Mouse (Mus musculus) kidney, postnatal 36 days (tissue): ENCODE data around the gene Dgcr2.
A peak's percentile ranks its signal among the peaks of the same experiment; 100 is the strongest.

Experiments
- DNase-seq, 2 experiments: peaks; one replicate each; pipeline ENCODE4 v3.0.0; 2021 to 2022; ENCODE audit warnings: mixed read lengths in 2 of 2

The Dgcr2 gene

DNA sequence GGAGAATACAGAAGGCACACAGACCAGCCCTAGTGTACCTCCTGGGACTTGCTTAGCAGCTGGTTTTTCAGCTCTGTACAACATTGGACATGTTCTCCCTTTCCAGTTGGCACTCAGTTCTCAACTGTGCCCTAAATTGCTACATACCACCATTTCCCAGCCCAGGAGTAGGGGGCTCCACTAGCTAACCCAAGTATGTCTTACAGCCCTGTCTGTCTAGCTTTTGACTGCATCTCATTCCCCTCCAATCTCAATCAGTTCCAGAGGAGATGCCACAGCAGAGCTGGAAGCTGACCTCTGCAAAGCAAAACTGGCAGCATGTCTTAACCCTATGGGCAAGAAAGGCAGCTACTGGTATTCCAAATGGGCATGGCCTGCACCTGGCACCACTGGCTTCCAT lies 2.3 kb downstream of the Dgcr2 start:
- DNase-seq: no peak

DNA sequence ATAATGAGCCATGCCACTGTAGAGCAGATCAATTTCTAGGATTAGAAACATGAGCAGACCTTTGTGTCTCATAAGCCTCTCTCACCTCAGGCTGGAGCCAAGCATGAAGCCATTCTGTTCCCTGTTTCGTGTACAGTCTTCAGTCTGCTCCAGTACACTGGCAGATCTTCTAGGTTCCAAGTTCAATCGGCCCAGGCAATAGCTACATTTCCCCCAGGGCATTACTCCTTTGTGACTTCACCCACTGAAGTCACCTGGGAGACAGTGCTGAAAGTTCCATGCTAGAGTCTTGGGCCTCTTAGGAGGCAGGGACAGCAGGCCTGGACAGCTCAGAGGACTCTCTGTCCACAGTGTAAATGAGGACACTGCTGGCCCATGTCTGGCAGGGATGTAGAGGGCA lies 4.4 kb downstream of the Dgcr2 start, which contains the start of gene Tssk1:
Gene Tssk1, plus strand, starts transcription at position 301 of the 400 bp plus-strand sequence.
- no peak for DNase-seq

DNA sequence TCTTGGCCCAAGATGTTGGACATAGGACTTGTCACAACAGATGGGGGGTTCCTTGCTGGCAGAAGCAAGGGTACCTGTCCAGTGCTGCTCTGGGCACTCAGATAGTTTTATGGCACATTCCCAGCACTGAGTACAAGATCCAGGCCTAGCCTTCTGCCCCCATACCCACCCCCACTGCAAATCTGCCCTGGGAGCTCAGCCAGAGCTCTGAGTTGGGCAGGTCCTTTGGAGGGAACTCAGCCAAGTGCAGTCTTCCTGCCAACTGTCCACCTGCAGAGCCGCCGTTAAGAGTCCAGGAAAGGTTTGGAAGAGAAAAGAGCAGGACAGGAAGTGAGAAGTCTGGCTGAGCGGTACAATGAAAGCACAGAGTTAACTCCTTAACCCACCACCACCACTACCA lies 5.8 kb downstream of the Dgcr2 start:
- DNase-seq: peak; percentile 91 to 92

DNA sequence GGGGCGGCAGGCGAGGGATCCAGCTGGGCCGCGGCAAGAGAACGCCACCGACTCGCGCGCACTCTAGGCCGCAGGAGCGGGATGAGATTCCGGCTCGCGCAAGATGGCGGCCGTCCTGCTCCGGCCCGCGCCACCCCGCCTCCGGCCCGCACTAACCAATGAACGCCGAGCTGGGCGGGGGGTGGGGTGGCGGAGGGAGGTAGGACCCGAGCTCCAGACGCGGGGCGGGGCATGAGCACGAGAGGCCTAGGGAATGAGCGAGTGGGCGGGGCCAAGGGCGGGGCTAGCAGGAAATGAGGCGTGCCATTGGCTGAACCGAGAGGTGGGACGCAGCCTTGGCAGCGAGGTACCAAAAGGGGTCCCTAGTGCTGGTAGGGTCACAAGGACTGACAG lies 6.8 kb downstream of the Dgcr2 start, which contains the start of gene Gm20518:
Gene Gm20518, minus strand, starts transcription at position 105 of the 393 bp plus-strand sequence.
- DNase-seq: peak; percentile 99 to 100

DNA sequence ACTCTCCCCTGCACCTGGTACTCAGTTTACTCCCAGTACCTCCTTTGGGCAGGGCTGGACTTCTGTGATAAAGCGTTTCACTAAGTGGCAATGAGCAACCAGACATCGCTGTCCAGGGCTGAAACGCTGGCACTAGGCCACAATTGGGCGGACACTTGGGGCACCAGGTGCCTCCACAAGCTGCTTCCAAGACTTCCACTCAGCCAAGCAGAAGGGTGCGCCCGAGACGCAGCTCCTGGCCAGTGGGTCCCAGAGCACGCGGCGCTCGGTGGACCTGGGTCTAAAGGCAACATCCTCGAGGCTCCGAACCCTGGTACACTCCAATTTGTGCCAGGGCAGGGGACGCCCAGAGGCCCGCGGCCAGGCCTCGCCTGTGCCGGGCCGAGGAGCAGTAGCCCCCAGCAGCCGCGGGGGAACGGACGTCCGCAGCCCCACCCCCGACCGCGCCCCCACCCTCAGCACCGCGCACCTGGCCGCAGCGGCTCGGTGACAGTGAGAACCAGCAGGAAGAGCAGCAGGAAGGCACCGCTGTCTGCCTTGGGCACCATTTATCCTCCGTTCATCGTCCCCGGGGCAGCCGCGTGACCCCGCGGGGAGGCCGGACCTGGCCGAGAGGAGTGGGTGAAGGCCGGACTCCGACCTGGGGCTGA lies 7.3 kb downstream of the Dgcr2 start:
- DNase-seq: peak; percentile 94 to 95

DNA sequence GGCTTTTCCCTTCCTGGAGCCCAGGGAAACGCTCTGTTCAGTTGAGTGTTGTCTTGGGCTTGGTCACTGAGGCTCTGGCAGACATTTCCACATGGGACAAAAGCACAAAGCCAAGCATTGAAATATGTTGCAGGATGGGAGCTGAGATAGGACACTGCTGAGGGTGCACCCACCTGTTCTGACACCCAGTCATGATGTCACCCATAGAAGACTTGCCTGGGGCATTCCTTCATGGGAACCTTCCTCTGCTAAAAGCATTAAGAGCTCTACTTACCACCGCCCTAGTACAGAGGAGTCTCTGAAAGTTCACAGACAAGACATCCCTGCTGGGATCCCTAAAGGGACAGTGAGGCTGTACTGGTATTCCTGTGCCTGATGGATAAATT lies 8.0 kb downstream of the Dgcr2 start:
- DNase-seq: no peak

DNA sequence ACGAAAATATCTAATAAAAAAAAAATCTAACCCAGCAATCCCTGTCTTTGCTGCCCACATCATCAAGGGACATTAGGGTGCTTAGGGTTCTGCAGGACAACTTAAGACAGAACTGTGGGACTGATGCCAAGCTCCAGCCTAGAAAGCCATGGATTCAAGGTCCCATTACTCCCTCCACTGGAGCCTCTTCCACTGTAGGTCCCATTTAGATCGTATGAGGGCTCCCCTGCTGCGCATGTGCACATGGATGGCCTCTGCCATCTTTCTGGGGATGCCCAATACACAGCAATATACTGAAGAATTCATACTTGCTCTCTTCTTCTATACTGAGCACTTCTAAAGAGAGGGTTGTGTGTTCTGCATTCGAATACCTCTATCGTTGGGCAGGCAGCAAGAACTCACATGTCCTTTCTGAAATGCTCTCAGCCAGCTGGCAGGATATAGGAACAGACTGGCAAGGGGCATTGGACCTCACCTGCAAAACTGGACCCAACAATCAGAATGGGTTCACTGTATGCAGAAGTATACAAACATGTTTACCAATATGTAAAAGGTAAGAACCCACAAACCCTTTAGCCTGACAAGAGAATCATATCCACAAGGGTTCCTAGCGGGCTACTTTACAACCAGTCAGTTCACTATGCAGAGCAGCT lies 8.5 kb downstream of the Dgcr2 start:
- DNase-seq: no peak

DNA sequence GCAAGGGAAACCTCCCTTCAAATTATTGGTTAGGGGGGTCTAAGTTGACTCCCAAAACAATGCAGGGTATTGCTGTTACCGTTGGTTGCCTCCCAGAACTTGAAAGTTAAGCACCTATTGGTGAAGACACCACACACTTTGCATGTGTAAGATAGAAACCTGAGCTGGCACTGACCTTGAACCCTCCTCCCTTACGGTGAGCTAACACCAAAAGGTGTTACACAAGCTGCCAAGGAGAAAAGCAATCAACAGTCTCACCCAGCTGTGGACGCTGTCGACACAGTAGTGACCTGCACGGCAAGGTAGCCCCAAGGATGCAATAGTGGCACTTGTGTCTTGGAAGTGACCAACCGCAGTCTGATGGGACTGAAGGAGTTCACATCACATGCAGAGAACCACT lies 14.2 kb downstream of the Dgcr2 start:
- peak in 1 of 2 experiments; percentile 12 for DNase-seq

DNA sequence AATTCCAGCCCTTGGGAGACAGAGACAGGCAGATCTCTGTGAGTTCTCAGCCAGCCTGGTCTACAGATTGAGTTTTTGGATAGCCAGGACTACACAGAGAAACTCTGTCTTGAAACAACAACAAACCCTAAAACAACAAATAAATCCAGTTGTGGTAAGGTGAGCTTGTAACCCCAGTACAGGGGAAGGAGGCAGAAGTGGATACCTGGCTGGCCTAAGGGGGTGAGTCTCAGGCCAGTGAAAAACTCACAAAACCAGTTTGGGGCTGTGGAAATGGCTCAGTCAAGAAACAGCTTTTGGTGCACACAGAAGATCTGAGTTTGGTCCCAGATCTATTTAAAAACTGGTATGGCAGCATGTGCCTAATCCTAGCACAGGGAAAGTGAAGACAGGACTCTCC lies 16.2 kb downstream of the Dgcr2 start:
- peak in 1 of 2 experiments; percentile 13 for DNase-seq

DNA sequence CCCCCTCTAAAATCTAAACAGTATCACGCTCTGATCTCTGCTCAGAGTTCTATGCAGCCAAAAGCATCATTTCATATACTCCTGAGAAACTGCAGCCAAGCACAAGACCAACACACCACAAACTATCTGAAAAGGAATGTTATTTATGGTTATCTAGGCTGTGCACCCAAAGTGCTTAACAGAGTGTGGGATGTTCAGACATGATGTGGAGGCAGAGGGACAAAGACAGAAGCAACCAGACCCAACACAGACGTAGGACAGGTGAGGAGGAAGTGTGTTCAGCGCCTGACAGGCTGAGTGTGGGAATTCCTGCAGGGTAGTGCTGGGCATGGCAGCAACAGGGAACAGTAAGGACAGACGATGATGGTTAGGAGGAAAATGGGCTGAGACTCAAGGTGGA lies 18.8 kb downstream of the Dgcr2 start:
- DNase-seq: no peak

DNA sequence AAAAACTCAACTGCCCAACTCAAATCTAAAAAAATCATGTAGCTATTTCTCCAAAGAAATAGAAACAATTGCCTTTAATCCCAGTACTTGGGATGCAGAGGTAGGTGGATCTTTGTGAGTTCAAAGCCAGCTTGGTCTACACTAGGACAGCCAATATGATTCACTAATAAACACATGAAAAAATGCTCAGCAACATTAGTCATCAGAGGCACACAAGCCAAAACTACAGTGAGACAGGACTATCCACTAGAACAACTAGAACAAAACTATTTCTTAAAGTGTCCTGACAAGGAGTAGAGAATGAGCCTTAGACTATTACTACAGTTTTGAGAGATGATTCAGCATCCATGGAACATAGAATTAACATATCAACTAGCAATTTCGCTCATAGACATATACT lies 22.3 kb downstream of the Dgcr2 start:
- no peak for DNase-seq

DNA sequence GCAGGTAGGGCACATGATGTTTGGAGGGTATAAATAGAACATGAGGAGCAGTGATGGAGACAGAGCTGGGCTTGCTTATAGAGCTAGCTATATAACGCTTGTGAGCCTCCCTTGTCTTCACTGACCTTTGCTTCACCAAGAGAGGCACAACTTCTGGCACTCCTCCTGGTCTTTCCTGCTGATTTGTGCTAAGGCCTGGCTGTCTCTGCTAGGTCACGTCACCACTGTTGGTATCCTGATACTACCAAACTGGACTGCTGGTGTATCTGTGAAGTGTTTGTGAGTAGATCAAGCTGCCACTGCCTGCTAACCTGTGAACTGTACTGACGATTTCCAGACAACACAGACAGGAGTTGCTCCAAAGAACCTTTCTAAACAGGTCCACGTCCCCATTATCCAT lies 23.2 kb downstream of the Dgcr2 start:
- peak; percentile 17 to 30 for DNase-seq

DNA sequence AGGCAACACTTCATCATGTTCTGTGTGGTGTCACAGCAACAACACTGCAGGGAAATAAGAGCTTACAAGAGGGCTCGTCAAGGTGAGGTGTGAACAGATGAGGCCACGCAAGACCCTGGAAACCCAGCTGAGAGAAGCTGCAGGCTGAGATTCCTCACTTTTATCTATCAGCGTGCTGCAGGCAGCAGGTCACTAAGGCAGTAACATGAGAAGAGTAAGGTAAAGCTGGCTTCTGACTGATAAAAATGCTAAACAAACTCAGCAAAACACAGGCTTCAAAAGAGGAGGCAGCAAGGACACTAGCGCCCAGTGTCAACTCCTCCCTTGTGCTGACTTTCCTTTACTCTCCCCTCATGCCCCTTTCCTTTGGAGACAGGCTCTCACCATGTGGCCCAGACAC lies 25.4 kb downstream of the Dgcr2 start:
- DNase-seq: no peak

DNA sequence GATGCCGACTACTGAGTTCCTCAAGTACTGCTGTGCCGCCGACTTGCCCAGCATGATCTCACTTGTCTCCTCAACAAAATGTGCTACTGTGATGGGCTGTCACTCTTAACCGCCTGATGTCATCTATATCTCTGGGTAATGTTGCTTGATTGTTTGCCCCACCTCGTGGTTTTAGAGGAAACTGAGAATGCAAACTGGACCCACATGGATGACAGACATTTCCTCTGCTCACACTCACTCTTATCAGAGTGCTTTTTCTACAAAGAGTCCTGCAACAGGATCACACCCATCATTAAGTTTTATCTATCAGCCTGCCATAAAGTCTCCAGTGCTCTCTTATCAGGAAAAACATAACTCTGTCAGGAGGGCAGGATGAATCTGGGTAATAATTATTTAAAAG lies 27.1 kb downstream of the Dgcr2 start:
- no peak for DNase-seq

DNA sequence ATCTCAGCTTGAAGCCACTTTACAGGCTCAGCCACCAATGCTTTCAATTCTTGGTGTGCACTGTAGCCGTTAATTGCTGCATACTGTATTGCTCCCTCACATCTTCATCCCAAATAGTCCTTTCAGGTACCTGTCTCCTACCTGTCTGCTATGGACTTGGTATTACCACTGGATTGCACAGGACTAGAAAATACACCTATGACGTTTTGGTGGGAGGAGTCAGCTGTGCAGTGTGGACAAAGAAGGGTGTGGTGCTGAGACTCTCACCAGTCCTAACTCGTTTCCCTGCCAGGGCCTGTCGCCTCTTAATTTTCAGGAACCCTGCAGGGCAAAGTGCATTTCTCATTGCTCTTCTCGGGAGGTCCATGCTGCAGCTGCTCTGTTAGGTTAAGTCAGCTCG lies 32.6 kb downstream of the Dgcr2 start:
- DNase-seq: peak; percentile 55 to 64

DNA sequence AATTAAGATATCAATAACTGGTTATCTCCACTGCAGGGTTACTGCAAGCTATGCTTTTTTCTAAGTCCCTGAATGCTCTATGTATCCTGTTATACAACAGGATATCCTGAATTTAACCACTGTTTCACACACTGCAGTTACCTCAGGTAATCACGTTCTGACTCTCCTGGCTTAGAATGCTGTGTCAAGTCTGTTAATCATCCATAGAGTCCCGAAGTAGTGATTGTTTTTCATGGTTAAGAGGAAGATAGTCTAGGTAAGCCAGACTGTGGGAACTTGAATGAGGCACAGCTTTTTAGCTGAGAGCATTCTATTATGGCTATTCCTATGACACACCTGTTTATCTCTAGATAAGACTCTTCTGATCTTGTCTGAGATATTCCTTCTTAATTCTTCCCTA lies 33.1 kb downstream of the Dgcr2 start:
- peak in 1 of 2 experiments; percentile 50 for DNase-seq

DNA sequence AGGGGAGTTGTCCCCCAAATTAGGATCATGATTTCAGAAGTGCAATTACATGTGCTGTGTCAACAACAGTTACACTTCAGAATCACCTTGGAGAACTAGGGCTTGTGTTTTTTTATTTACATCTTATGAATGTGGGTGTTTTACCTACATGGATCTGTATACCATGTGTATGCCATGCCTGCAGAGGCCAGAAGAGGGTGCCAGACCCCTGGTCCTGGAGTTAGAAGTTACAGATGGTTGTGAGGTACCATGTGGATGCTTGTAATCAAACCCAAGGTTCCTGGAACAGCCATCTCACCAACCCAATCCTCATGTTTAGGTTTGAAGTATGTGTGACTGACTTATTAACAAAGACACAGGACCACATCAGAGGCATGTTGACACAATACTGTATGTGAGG lies 39.8 kb downstream of the Dgcr2 start:
- peak; percentile 30 to 58 for DNase-seq

DNA sequence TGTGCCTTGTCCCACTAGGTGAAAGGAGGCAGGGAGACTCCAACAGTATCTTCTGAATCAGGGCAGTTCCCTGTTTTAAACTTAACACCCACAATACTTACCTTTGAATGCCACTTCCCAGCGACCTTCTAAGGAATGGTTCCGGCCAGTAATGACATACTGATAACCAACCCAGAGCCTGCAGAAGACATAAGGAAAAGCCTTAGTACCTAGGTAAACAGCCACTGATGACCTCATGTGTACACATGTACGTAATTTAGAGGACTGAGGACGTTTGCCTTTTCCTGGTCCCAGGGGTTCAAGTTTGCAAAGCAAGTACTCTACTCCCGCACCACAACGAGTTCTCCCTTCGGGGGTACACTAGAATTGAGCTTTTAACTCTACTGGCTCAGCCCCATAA lies 41.2 kb downstream of the Dgcr2 start:
- no peak for DNase-seq

DNA sequence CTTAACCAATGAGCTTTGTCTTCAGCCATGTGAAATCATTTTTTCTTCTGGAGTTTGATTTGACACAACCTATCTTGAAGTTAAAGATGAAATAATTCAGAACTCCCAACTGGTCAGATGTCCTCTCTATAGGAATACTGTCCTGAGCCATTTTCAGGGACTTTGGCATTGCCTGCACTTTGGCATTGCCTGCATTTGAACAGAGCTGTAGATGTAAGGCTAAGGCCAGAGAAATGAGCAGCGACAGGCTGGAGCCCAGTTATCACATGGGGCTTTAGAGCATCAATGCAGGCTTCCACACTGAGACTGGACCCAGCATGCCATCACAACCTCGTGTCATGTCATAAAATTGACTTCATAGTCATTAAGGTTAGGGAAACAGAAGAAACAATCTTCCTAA lies 45.1 kb downstream of the Dgcr2 start:
- no peak for DNase-seq

DNA sequence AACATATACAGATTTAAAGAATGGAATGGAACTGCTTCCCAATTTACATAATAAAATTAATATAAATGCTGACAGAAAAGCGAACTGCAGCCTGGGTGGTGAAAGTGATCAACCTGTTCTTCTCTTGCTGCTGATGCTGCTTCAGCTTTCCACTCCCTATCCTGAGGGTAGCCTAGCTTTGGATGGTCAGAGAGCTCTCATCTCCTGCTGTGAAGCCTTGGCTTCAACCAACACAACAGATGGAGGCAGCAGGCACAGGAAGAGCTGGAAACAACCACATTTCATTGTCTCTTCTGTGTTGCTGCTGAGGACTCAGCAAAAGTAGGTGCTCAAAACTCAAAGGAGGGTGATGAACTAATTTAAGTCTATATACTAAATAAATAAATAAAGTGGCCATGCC lies 46.5 kb downstream of the Dgcr2 start:
- no peak for DNase-seq

DNA sequence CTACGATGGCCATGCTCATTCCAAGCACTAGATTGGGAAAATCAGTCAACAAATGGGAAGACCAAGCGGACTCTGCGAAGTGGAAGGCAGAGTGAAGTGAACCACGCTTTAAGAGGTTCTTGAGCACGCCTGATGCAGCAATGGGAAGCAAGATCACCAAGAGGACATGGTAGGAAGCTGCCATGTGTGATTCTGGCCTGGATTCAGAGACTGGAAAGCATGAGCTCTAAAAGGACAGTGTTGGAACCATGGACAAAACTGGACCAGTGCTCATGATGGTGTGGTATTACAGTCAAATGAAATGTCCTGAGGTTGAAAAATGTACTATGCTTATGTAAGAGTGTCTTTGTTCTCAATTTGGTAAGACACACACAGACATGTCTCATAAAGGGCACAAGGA lies 47.0 kb downstream of the Dgcr2 start:
- DNase-seq: no peak

DNA sequence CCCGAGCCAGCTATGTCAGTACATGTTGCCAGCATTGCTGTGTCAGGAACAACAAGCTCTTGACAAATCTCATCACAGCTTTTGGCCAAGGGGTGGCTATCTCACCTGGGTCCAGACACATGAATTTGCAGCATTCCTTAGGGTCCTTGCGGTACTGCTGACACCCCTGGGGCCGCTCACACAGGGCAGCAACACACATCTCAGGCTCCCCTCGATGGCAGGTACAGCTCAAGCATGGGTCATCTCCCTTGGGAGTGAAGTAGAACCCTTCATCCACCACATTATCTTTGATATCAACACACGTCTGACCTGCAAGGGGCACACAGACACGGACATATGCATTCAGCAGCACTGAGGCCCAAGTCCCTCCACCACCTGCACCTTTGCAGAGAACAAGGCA lies 48.9 kb downstream of the Dgcr2 start:
- DNase-seq: no peak

DNA sequence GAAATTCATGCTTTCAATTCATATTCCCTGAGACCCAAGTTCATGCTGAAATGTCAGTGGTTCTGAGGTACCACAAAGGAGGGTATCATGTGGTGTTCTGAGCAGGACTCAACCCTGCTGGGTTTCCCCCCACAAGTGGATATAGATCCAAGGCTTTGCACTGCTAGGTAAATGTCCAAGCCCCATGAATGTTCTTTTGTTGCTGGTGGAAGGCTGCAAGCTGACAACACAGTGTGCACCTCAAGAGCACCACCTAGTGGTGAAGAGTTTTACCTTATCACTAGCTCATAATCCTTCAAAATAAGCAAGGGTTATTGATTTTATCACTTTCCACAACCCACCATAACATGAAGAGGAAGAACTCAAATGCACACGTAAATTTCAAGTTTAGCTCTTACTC lies 49.4 kb downstream of the Dgcr2 start:
- DNase-seq: peak; percentile 48 to 55

DNA sequence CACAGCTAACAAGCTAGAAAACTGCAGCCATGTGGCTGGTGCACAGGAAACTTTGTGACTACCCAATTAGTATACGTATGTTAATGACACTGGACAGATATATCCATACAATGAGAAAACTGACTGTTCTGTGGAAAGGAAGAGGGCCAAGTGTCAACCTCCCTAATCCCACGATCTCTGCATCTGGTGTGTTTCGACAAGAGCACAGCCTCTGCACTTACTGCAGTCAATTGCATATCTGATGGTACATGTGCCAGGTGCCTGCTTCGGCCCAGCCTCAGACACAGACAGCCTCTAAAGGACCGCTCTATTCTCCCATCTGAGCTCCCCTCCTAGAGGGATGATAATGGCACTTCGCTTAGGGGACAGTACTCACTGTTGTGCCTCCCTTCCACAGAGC lies 49.9 kb downstream of the Dgcr2 start:
- no peak for DNase-seq
